Mouse (Mus musculus): ENCODE data around the gene Ufsp1. TPM values are rescaled to one million over a fixed set of nuclear protein-coding genes. Genes with fewer than 3 reads are reported as not detected.

Ufsp1 gene
- polyA plus RNA-seq, 1 experiment from 2014 or later, result 11.4 TPM

DNA sequence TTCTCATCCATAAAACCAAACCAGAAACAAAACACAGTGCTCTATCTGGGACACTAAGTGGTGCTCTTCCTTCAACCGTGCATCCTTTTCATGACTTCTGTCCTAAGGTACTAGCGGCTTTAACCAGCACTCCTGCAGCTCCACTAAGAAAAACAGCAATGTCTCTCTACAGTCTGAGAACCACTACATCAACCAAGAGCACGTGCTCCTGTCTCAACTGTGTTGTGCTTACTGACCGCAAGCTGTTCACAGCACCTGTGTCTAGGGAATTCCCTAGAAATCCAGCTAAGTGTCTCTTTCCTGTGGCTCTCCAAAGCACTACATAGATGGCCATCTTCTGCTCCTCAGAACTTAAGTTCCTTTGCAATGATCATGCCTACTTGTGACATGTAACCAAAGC is 10.4 kb downstream of the Ufsp1 start:
- peaks cover 56% of the 10 kb centered on the region for H3K36me3 ChIP-seq (ENCODE audit: insufficient read depth, low read length)
- WGBS, result 47% methylated on average over 4 of the region's 4 CpGs
- no peak for DNase-seq (ENCODE audit: low spot score)
- no peak for ATAC-seq (replicated peaks; ENCODE audit: low FRiP score, low read depth)
- peaks cover 20% of the 10 kb centered on the region for H3K4me1 ChIP-seq (replicated peaks; ENCODE audit: insufficient read depth, low read length)
- no peak overlapping the region for H3K27ac ChIP-seq
- H3K4me2 ChIP-seq (ENCODE audit: low read length), result no peak overlapping the region
- 0 out of 2 replicates have a peak overlapping the region, but pooled peaks have one; percentile 13 for H3K9ac ChIP-seq (ENCODE audit: low read depth, low read length)
- no peak overlapping the region for H3K4me3 ChIP-seq (replicated peaks; ENCODE audit: low read depth, low read length)
- no peak for TF ChIP-seq CTCF (IDR thresholded peaks at IDR 0.05; ENCODE audit: low read depth)
- no peaks in the 10 kb centered on the region for H3K27me3 ChIP-seq (ENCODE audit: insufficient read depth, low read length)
- H3K9me3 ChIP-seq (replicated peaks; ENCODE audit: low read length), result no peaks in the 10 kb centered on the region

DNA sequence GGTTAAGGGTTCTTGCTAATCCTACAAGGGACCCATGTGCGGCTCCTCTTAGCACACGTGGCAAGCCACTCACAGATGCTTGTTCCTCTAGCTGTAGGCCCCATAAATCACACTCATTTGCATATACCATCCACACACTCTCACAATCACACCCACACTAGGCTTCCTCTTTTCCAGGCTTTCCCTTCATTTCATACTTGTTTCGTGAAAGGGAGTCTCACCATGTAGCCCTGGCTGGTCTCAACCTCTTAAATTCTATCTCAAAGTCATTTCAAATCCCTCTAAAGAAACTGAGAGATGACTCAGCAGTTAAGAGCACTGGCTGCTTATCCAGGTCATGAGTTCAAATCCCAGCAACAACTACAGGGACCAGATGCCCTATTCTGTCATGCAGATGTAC is 11.4 kb downstream of the Ufsp1 start:
- H3K9me3 ChIP-seq (replicated peaks; ENCODE audit: low read length), result no peaks in the 10 kb centered on the region
- no peak for ATAC-seq (replicated peaks; ENCODE audit: low FRiP score, low read depth)
- DNase-seq (ENCODE audit: low spot score), result no peak
- H3K4me3 ChIP-seq (replicated peaks; ENCODE audit: low read depth, low read length), result peak overlapping the region; percentile 91; the same call in 1 of the 2 replicates
- no peak for TF ChIP-seq CTCF (IDR thresholded peaks at IDR 0.05; ENCODE audit: low read depth)
- no peaks in the 10 kb centered on the region for H3K27me3 ChIP-seq (ENCODE audit: insufficient read depth, low read length)
- H3K9ac ChIP-seq (ENCODE audit: low read depth, low read length), result 0 out of 2 replicates have a peak overlapping the region, but pooled peaks have one; percentile 1
- H3K36me3 ChIP-seq (ENCODE audit: insufficient read depth, low read length), result peaks cover 56% of the 10 kb centered on the region
- peak overlapping the region; percentile 80 for H3K4me2 ChIP-seq (ENCODE audit: low read length)
- H3K4me1 ChIP-seq (replicated peaks; ENCODE audit: insufficient read depth, low read length), result peaks cover 20% of the 10 kb centered on the region
- no peak overlapping the region for H3K27ac ChIP-seq
- 42% methylated on average over 3 of the region's 3 CpGs for WGBS

DNA sequence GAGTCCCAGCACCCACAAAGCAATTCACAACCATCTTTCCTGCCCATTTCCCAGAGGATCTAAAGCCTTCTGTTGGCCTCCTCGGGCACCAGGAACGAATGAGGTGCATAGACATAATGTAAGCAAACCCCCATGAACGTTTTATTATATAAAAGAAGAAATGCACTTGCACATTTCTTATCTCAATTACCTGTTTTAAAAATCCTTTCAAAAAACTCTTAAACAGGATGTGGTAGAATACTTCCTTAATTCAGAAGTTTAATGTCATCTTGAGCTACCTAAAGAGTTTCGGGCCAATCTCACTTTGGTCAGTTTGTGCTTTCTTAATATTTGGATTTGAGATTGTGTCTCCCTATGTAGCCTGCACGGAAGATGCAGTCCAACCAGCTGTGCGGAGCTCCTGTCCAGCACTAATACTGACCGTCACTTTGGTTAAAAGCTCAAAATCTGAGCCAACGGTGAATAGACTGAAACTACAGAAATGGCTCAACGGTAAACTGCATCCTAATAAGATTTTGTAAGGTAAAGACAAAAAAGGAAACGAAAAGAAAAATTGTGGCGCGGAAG is 12.1 kb downstream of the Ufsp1 start:
- no peaks in the 10 kb centered on the region for H3K27me3 ChIP-seq (ENCODE audit: insufficient read depth, low read length)
- peaks cover 52% of the 10 kb centered on the region for H3K36me3 ChIP-seq (ENCODE audit: insufficient read depth, low read length)
- H3K9ac ChIP-seq (ENCODE audit: low read depth, low read length), result peak overlapping the region; percentile 98
- DNase-seq (ENCODE audit: low spot score) (no peak), ATAC-seq (replicated peaks; ENCODE audit: low FRiP score, low read depth) (no peak)
- H3K4me2 ChIP-seq (ENCODE audit: low read length), result peak overlapping the region; percentile 80
- H3K4me1 ChIP-seq (replicated peaks; ENCODE audit: insufficient read depth, low read length), result peaks cover 20% of the 10 kb centered on the region
- TF ChIP-seq CTCF (IDR thresholded peaks at IDR 0.05; ENCODE audit: low read depth), result no peak
- 10% methylated on average over 12 of the region's 12 CpGs for WGBS
- no peaks in the 10 kb centered on the region for H3K9me3 ChIP-seq (replicated peaks; ENCODE audit: low read length)
- H3K27ac ChIP-seq, result peak overlapping the region; percentile 90
- H3K4me3 ChIP-seq (replicated peaks; ENCODE audit: low read depth, low read length), result peak overlapping the region; percentile 91

DNA sequence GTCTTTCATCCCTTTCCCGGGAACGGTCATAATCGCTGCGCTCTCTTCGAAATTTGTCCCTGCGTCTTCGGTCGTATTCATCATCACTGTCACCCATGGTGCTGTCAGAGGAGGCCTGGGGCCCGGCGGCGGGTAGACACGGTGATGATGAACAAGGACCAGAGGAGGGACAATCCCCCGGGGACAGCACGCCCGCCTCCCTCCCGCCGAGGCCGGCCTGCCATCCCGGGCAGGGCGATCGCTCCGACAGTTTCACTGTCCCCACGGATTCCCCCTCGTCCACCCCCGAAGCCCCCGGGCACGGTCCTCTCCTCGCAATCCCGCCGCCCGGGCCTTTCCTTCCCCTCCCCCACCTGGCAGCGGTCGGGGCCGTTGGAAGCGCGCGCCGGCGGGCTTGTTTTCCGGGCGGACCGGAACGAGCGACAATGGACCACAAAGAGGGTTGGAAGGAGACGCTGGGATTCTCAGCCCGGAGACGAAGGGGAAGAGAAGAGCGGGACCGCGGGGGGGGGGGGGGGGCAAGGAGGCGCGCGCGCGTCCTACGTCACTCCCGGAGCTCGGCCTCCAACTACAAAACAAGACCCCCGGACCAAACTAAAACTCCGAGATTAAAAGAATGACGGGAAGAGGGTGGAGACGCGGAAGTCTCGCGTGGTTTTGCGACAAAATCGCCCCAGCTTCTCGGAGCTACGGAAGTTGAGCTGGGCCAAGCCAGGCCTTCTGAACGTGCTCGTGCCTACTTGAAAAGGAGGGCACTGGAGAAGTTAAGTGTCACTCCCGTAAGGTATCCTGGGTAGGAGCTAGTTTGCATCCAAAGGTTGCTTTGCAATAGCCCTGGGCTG is 12.9 kb downstream of the Ufsp1 start, which contains the start of gene Srrt:
Gene Srrt (minus strand): TSS at position 604 of the 842 bp plus-strand sequence.
- WGBS, result under 1% methylated on average over 65 of the region's 72 CpGs
- Histone ChIP-seq H3K9ac (ENCODE audit: low read depth, low read length) (peak within 1 kb of the TSS; percentile 98), H3K4me3 (replicated peaks; ENCODE audit: low read depth, low read length) (peak within 1 kb of the TSS; percentile 91), H3K27ac (peak within 1 kb of the TSS; percentile 90), H3K4me2 (ENCODE audit: low read length) (peak within 1 kb of the TSS; percentile 80), H3K36me3 (ENCODE audit: insufficient read depth, low read length) (peaks cover 45% of the 10 kb centered on the region), H3K4me1 (replicated peaks; ENCODE audit: insufficient read depth, low read length) (peaks cover 25% of the 10 kb centered on the region), H3K27me3 (ENCODE audit: insufficient read depth, low read length) (no peaks in the 10 kb centered on the region), H3K9me3 (replicated peaks; ENCODE audit: low read length) (no peaks in the 10 kb centered on the region)
- peak; percentile 89 for ATAC-seq (replicated peaks; ENCODE audit: low FRiP score, low read depth)
- TF ChIP-seq CTCF (IDR thresholded peaks at IDR 0.05; ENCODE audit: low read depth), result no peak
- peak; percentile 98 for DNase-seq (ENCODE audit: low spot score)

DNA sequence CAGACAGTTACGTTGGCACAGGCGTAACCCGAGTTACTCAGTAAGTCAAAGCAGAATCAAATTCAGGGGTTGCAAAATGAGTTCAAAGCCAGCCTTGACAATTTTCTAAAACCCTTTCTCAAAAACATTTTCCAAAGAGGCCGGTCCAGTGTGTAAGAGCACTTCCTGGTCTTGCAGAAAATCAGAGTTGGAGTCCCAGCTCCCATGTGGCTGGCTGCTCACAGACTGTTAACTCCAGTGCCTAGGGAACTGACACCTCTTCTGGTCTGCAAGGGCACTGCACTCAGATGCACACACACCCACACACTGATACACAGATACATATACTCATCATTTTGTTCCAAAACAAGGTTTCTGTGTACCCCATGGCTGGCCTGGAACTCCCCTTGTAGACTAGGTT is 13.9 kb downstream of the Ufsp1 start:
- Histone ChIP-seq H3K27me3 (ENCODE audit: insufficient read depth, low read length) (no peaks in the 10 kb centered on the region), H3K27ac (peak overlapping the region; percentile 90), H3K4me2 (ENCODE audit: low read length) (peak overlapping the region; percentile 80), H3K4me3 (replicated peaks; ENCODE audit: low read depth, low read length) (peak overlapping the region; percentile 91; the same call in 1 of the 2 replicates), H3K4me1 (replicated peaks; ENCODE audit: insufficient read depth, low read length) (peaks cover 35% of the 10 kb centered on the region), H3K36me3 (ENCODE audit: insufficient read depth, low read length) (peaks cover 35% of the 10 kb centered on the region), H3K9ac (ENCODE audit: low read depth, low read length) (peak overlapping the region; percentile 98; the same call in 1 of the 2 replicates), H3K9me3 (replicated peaks; ENCODE audit: low read length) (no peaks in the 10 kb centered on the region)
- WGBS, result 91% methylated on average over 4 of the region's 4 CpGs
- DNase-seq (ENCODE audit: low spot score) (no peak), ATAC-seq (replicated peaks; ENCODE audit: low FRiP score, low read depth) (no peak)
- no peak for TF ChIP-seq CTCF (IDR thresholded peaks at IDR 0.05; ENCODE audit: low read depth)

DNA sequence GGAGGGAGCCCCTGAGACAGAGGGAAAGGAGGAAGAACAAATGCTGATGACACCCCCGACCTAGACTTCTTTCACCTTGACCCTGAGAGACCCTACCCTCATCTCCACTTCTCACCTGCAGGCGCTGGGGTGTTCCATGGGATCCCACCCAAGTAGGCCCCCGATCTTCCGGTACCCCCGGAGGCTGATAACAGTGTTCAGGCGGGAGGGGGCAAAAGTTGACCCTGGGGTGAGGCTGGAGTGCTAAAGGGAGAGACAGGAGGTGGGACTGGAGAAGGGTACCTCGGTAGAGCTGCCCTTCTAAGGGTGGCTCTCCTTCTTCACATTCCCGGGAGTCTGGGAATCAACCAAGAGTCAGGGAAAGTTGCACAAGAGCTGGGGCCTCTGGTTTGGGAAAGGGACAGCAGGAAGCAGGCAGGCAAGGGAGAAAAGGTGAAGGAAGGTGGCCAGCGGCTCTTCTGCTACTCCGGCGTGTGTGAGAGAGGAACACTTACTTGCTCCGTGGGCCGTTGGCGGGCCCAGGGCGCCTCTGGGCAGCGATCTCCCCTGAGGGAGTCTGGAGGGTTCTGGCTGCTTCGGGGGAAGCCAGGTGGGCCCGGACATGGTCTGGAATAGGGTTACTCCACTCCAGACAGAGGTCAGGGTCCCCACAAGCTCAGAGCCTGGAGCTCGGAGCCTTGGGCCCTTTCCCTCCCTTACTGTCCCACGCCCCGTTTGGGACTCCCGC is 19.2 kb downstream of the Ufsp1 start:
- Histone ChIP-seq H3K27ac (peak overlapping the region; percentile 97), H3K4me3 (replicated peaks; ENCODE audit: low read depth, low read length) (peak overlapping the region; percentile 78), H3K9me3 (replicated peaks; ENCODE audit: low read length) (no peaks in the 10 kb centered on the region), H3K4me1 (replicated peaks; ENCODE audit: insufficient read depth, low read length) (peaks cover 26% of the 10 kb centered on the region), H3K9ac (ENCODE audit: low read depth, low read length) (peak overlapping the region; percentile 85), H3K4me2 (ENCODE audit: low read length) (peak overlapping the region; percentile 96), H3K36me3 (ENCODE audit: insufficient read depth, low read length) (peaks cover 26% of the 10 kb centered on the region), H3K27me3 (ENCODE audit: insufficient read depth, low read length) (no peaks in the 10 kb centered on the region)
- ATAC-seq (replicated peaks; ENCODE audit: low FRiP score, low read depth) (peak; percentile 65), DNase-seq (ENCODE audit: low spot score) (peak; percentile 55)
- no peak for TF ChIP-seq CTCF (IDR thresholded peaks at IDR 0.05; ENCODE audit: low read depth)
- WGBS, result under 1% methylated on average over 22 of the region's 22 CpGs

All from kidney, postnatal 0 days (tissue).